Mouse (Mus musculus): ENCODE measurements around the gene Slc5a4b. TPM values are rescaled to one million over a fixed set of nuclear protein-coding genes. Genes with fewer than 3 reads are reported as not detected.

Slc5a4b gene
- total RNA-seq, 2 experiments from 2014 or later = not detected

Other genes starting within 250 kb of the Slc5a4b start
- 0.54 and 0.64 TPM in 2 replicates for gene Derl3, start 217.5 kb downstream of the Slc5a4b start, total RNA-seq (2015)
- gene Derl3, start 217.5 kb downstream of the Slc5a4b start, total RNA-seq (2017) = 0.95 and 2.2 TPM in 2 replicates
- 66.3 and 72.0 TPM in 2 replicates for gene Smarcb1, start 189.3 kb downstream of the Slc5a4b start, total RNA-seq (2015)
- 77.3 and 86.5 TPM in 2 replicates for gene Smarcb1, start 189.3 kb downstream of the Slc5a4b start, total RNA-seq (2017)
- 54.0 and 55.0 TPM in 2 replicates for gene Chchd10, start 177.8 kb downstream of the Slc5a4b start, total RNA-seq (2015)
- gene Chchd10, start 177.8 kb downstream of the Slc5a4b start, total RNA-seq (2017) = 33.1 and 34.4 TPM in 2 replicates
- 0.57 TPM in 1 of 2 replicates, not detected in the other for gene Mmp11, start 174.5 kb downstream of the Slc5a4b start, total RNA-seq (2015)
- 10.1 TPM in 1 of 2 replicates, not detected in the other for gene Mmp11, start 174.5 kb downstream of the Slc5a4b start, total RNA-seq (2017)
- gene Gm867, start 170.3 kb downstream of the Slc5a4b start, total RNA-seq (2015) = not detected in 2 replicates
- gene Gm867, start 170.3 kb downstream of the Slc5a4b start, total RNA-seq (2017) = not detected in 2 replicates
- gene Vpreb3, start 167.9 kb downstream of the Slc5a4b start, total RNA-seq (2015) = 1.5 TPM in 1 of 2 replicates, not detected in the other
- gene Vpreb3, start 167.9 kb downstream of the Slc5a4b start, total RNA-seq (2017) = not detected in 2 replicates
- gene Gm5134, start 156.4 kb downstream of the Slc5a4b start, total RNA-seq (2015) = 0.35 and 0.66 TPM in 2 replicates
- gene Gm5134, start 156.4 kb downstream of the Slc5a4b start, total RNA-seq (2017) = 0.78 and 0.79 TPM in 2 replicates
- 7.4 and 8.7 TPM in 2 replicates for gene Zfp280b, start 78.3 kb downstream of the Slc5a4b start, total RNA-seq (2015)
- gene Zfp280b, start 78.3 kb downstream of the Slc5a4b start, total RNA-seq (2017) = 5.7 and 8.0 TPM in 2 replicates
- not detected in 2 replicates for gene Slc5a4a, start 36.5 kb upstream of the Slc5a4b start, total RNA-seq (2015)
- gene Slc5a4a, start 36.5 kb upstream of the Slc5a4b start, total RNA-seq (2017) = not detected in 2 replicates
- 0.62 and 1.2 TPM in 2 replicates for gene Prmt2, start 126.9 kb upstream of the Slc5a4b start, total RNA-seq (2015)
- gene Prmt2, start 126.9 kb upstream of the Slc5a4b start, total RNA-seq (2017) = 2.0 and 2.4 TPM in 2 replicates
- gene S100b, start 142.9 kb upstream of the Slc5a4b start, total RNA-seq (2015) = not detected in 2 replicates
- gene S100b, start 142.9 kb upstream of the Slc5a4b start, total RNA-seq (2017) = not detected in 2 replicates
- gene Dip2a, start 234.3 kb upstream of the Slc5a4b start, total RNA-seq (2015) = 1.2 and 1.3 TPM in 2 replicates
- 1.4 and 2.9 TPM in 2 replicates for gene Dip2a, start 234.3 kb upstream of the Slc5a4b start, total RNA-seq (2017)